Comparison of ENCODE assay signal across 20 mouse cellular contexts in genomic region chr12:67348551-67348950, GRCm38 (mm10).
"Had no signal": no experiment of that assay in that cellular context is flagged by ENCODE, and none has a peak within 500 bp of the region (broad histone marks: within the 10 kb centered on the region; RNA-seq: fewer than 3 reads in every experiment).

No protein-coding gene starts in this region.

- H3K4me1 ChIP-seq: liver, embryonic 13.5 days; liver, embryonic 15.5 days; lung, embryonic 15.5 days; megakaryocyte, embryonic 14.5 days; neural tube, embryonic 12.5 days; stomach, embryonic 15.5 days had no signal

- H3K27me3 ChIP-seq: liver, embryonic 13.5 days; liver, embryonic 15.5 days; lung, embryonic 15.5 days; megakaryocyte, embryonic 14.5 days; midbrain, embryonic 13.5 days; neural tube, embryonic 12.5 days; stomach, embryonic 15.5 days had no signal

- H3K36me3 ChIP-seq: liver, embryonic 13.5 days; liver, embryonic 15.5 days; lung, embryonic 15.5 days; midbrain, embryonic 13.5 days; neural tube, embryonic 12.5 days; stomach, embryonic 15.5 days had no signal

- DNase-seq: liver, embryonic 13.5 days; liver, postnatal 0 days; lung, adult 2 months; lung, postnatal 14 days; lung, postnatal 36 days; right cerebral cortex, adult 18-20 months; right cerebral cortex, postnatal 25 days; thymus, adult 2 months; thymus, postnatal 25 days; thymus, postnatal 4 days had no signal

- ATAC-seq: liver, postnatal 0 days; lung, postnatal 0 days; midbrain, embryonic 13.5 days had no signal

- H3K9ac ChIP-seq: liver, embryonic 13.5 days; liver, embryonic 15.5 days; liver, postnatal 0 days; lung, embryonic 15.5 days; midbrain, embryonic 13.5 days; neural tube, embryonic 12.5 days; stomach, embryonic 15.5 days had no signal

- H3K4me2 ChIP-seq: liver, embryonic 11.5 days; liver, embryonic 13.5 days; liver, embryonic 15.5 days; lung, embryonic 15.5 days; midbrain, embryonic 13.5 days; neural tube, embryonic 12.5 days; stomach, embryonic 15.5 days had no signal

- H3K27ac ChIP-seq: liver, embryonic 13.5 days; liver, embryonic 15.5 days; lung, embryonic 15.5 days; macrophage; midbrain, embryonic 13.5 days; neural tube, embryonic 12.5 days; stomach, embryonic 15.5 days; stomach, postnatal 0 days had no signal

- H3K9me3 ChIP-seq: liver, embryonic 13.5 days; liver, embryonic 15.5 days; lung, embryonic 15.5 days; midbrain, embryonic 13.5 days; neural tube, embryonic 12.5 days; stomach, embryonic 15.5 days had no signal

- H3K4me3 ChIP-seq: liver, embryonic 13.5 days; liver, embryonic 15.5 days; lung, embryonic 15.5 days; megakaryocyte, embryonic 14.5 days; midbrain, embryonic 13.5 days; neural tube, embryonic 12.5 days; stomach, embryonic 15.5 days had no signal
